Mouse (Mus musculus): ENCODE measurements at regions not wholly inside any gene's neighbourhood (a gene's known extent, or its start where the extent isn't known, plus 50 kb on each side); places are given as distances from the start of the nearest gene placed in this dataset.
A peak's percentile ranks its signal among the peaks of the same experiment; 100 is the strongest.
"Not testable (repeated sequence)": the region's sequence is repeated elsewhere in the genome, so short reads cannot be mapped to it uniquely, and the experiment has no call there.

GRCm38 (mm10) chr14:47935401-47935800, 185.2 kb upstream of the Peli2 start:
- DNase-seq: no peak

- no peak for DNase-seq
These were observed 183.5 kb upstream of the Peli2 start for GRCm38 (mm10) chr14:47937081-47937651.

GRCm38 (mm10) chr14:47939781-47940590, 180.6 kb upstream of the Peli2 start:
- DNase-seq: no peak

- peak in 1 of 2 experiments; percentile 25 for DNase-seq
These were observed 178.0 kb upstream of the Peli2 start for GRCm38 (mm10) chr14:47942671-47943070.

- DNase-seq: no peak
These were observed 176.0 kb upstream of the Peli2 start for GRCm38 (mm10) chr14:47944595-47944994.

GRCm38 (mm10) chr14:47951041-47951440, 169.6 kb upstream of the Peli2 start:
- peak; percentile 27 to 63 for DNase-seq

- peak in 1 of 2 experiments; percentile 6 for DNase-seq
These were observed 162.5 kb upstream of the Peli2 start for GRCm38 (mm10) chr14:47958171-47958570.

GRCm38 (mm10) chr14:47959366-47960280, 161.0 kb upstream of the Peli2 start:
- DNase-seq: peak in 1 of 2 experiments; percentile 54

- not testable (repeated sequence) for DNase-seq
These were observed 155.8 kb upstream of the Peli2 start for GRCm38 (mm10) chr14:47964806-47965205.

GRCm38 (mm10) chr14:47969871-47970270, 150.8 kb upstream of the Peli2 start:
- no peak for DNase-seq

- not testable (repeated sequence) for DNase-seq
These were observed 147.5 kb upstream of the Peli2 start for GRCm38 (mm10) chr14:47973161-47973560.

GRCm38 (mm10) chr14:47982993-47983740, 137.5 kb upstream of the Peli2 start:
- DNase-seq: no peak

- DNase-seq: no peak
These were observed 134.1 kb upstream of the Peli2 start for GRCm38 (mm10) chr14:47986483-47986882.

- no peak for DNase-seq
These were observed 133.7 kb upstream of the Peli2 start for GRCm38 (mm10) chr14:47986941-47987340.

GRCm38 (mm10) chr14:47987392-47988075, 133.1 kb upstream of the Peli2 start:
- no peak for DNase-seq

- no peak for DNase-seq
These were observed 132.5 kb upstream of the Peli2 start for GRCm38 (mm10) chr14:47988131-47988530.

- DNase-seq: peak in 1 of 2 experiments; percentile 20
These were observed 131.3 kb upstream of the Peli2 start for GRCm38 (mm10) chr14:47989315-47989714.

GRCm38 (mm10) chr14:47990716-47991115, 129.9 kb upstream of the Peli2 start:
- DNase-seq: no peak

- DNase-seq: no peak
These were observed 129.1 kb upstream of the Peli2 start for GRCm38 (mm10) chr14:47991546-47991945.

- DNase-seq: no peak
These were observed 128.5 kb upstream of the Peli2 start for GRCm38 (mm10) chr14:47992091-47992490.

- DNase-seq: no peak
These were observed 127.8 kb upstream of the Peli2 start for GRCm38 (mm10) chr14:47992851-47993250.

GRCm38 (mm10) chr14:47998936-47999335, 121.7 kb upstream of the Peli2 start:
- DNase-seq: no peak

Data from kidney, postnatal 36 days (tissue).